Mouse (Mus musculus) MEL (cell line): ENCODE measurements around the gene Gm12184. TPM values are rescaled to one million over a fixed set of nuclear protein-coding genes. Genes with fewer than 3 reads are reported as not detected.

Experiments
- DNase-seq: peaks from one replicate; pipeline ENCODE4 v3.0.0; 2011; ENCODE audit warnings: low read depth, low spot score
- H3K27ac ChIP-seq: 2 replicates; pipeline ENCODE4 v1.5.1; 2012; ENCODE audit warnings: low read depth, mild to moderate bottlenecking, control low read depth, low read length, moderate library complexity; ENCODE audit not compliant: control insufficient read depth
- H3K27me3 ChIP-seq, 2 experiments: fragments of 150-350 bp in 1 of 2; sonication (generic) in 1 of 2; 2 replicates each; pipeline ENCODE4 v1.6.1; 2012; ENCODE audit warnings: low read length in 2 of 2, mild to moderate bottlenecking in 2 of 2, improper control_type of control experiment in 1 of 2, moderate library complexity in 1 of 2; ENCODE audit not compliant: insufficient read depth in 2 of 2, control insufficient read depth in 1 of 2
- H3K36me3 ChIP-seq, 2 experiments: 2 replicates each; pipeline ENCODE4 v1.6.1; 2012 to 2014; ENCODE audit warnings: low read length in 2 of 2, improper control_type of control experiment in 1 of 2, inconsistent platforms in 1 of 2, mild to moderate bottlenecking in 1 of 2; ENCODE audit not compliant: insufficient read depth in 2 of 2, control insufficient read depth in 1 of 2
- H3K4me1 ChIP-seq, 2 experiments: fragments of 150-350 bp in 1 of 2; sonication (generic) in 1 of 2; 2 replicates each; pipeline ENCODE4 v1.6.1; 2012; ENCODE audit warnings: low read length in 2 of 2, improper control_type of control experiment in 1 of 2, mild to moderate bottlenecking in 1 of 2; ENCODE audit not compliant: insufficient read depth in 2 of 2, control insufficient read depth in 1 of 2
- H3K4me3 ChIP-seq, 2 experiments: fragments of 150-350 bp in 1 of 2; sonication (generic) in 1 of 2; 2 replicates each; pipeline ENCODE4 v1.5.1; 2012; ENCODE audit warnings: low read depth in 2 of 2, low read length in 2 of 2, mild to moderate bottlenecking in 2 of 2, moderate library complexity in 2 of 2, control low read depth in 1 of 2, improper control_type of control experiment in 1 of 2; ENCODE audit not compliant: control insufficient read depth in 1 of 2, insufficient read depth in 1 of 2
- H3K79me2 ChIP-seq: 2 replicates; pipeline ENCODE4 v1.6.1; 2012; ENCODE audit warnings: mild to moderate bottlenecking, low read length, moderate library complexity; ENCODE audit not compliant: control insufficient read depth, poor library complexity, insufficient read depth
- H3K9ac ChIP-seq: 2 replicates; pipeline ENCODE4 v1.6.1; 2012; ENCODE audit warnings: low read depth, mild to moderate bottlenecking, control low read depth, low read length, moderate library complexity; ENCODE audit not compliant: control insufficient read depth, poor library complexity, severe bottlenecking
- H3K9me3 ChIP-seq: fragments of 150-350 bp; sonication (generic); replicated peaks from 2 replicates; pipeline ENCODE4 v1.6.1; 2012; ENCODE audit warnings: mild to moderate bottlenecking, low read length, improper control_type of control experiment, moderate library complexity; ENCODE audit not compliant: insufficient read depth
- BHLHE40 ChIP-seq: IDR thresholded peaks from 2 replicates; pipeline ENCODE4 v1.6.1; 2012; ENCODE audit warnings: low read depth, mild to moderate bottlenecking, inconsistent platforms, low read length, improper control_type of control experiment, borderline replicate concordance
- CTCF ChIP-seq, 3 experiments: IDR thresholded peaks in 2 of 3; conservative IDR thresholded peaks in 1 of 3; 2 replicates each; pipeline ENCODE4 v1.5.1; 2011 to 2012; ENCODE audit warnings: low read length in 3 of 3, low read depth in 2 of 3, mild to moderate bottlenecking in 2 of 3, improper control_type of control experiment in 1 of 3, inconsistent platforms in 1 of 3, mixed read lengths in 1 of 3, moderate library complexity in 1 of 3; ENCODE audit not compliant: control insufficient read depth in 1 of 3, insufficient read depth in 1 of 3, poor library complexity in 1 of 3, severe bottlenecking in 1 of 3
- GABPA ChIP-seq: IDR thresholded peaks from 2 replicates; pipeline ENCODE4 v1.6.1; 2012; ENCODE audit warnings: low read depth, mild to moderate bottlenecking, inconsistent platforms, low read length, improper control_type of control experiment, moderate library complexity
- JUND ChIP-seq: IDR thresholded peaks from 2 replicates; pipeline ENCODE4 v1.6.1; 2011; ENCODE audit warnings: low read depth, mild to moderate bottlenecking, improper control_type of control experiment, low read length
- MAX ChIP-seq: IDR thresholded peaks from 2 replicates; pipeline ENCODE4 v1.6.1; 2011; ENCODE audit warnings: low read length, improper control_type of control experiment
- MXI1 ChIP-seq: IDR thresholded peaks from 2 replicates; pipeline ENCODE4 v1.6.1; 2011; ENCODE audit warnings: mild to moderate bottlenecking, low read depth, low read length, improper control_type of control experiment
- MYB ChIP-seq: IDR thresholded peaks from 2 replicates; pipeline ENCODE4 v1.6.1; 2011; ENCODE audit warnings: mild to moderate bottlenecking, low read depth, low read length, improper control_type of control experiment
- MYC ChIP-seq: IDR thresholded peaks from 2 replicates; pipeline ENCODE4 v1.6.1; 2011; ENCODE audit warnings: low read depth, mild to moderate bottlenecking, low read length, improper control_type of control experiment, moderate library complexity
- NRF1 ChIP-seq: IDR thresholded peaks from 2 replicates; pipeline ENCODE4 v1.6.1; 2014; ENCODE audit warnings: low read depth, mild to moderate bottlenecking, inconsistent platforms, low read length, improper control_type of control experiment, moderate library complexity; ENCODE audit not compliant: poor library complexity, insufficient read depth, severe bottlenecking
- POLR2A ChIP-seq, 2 experiments: IDR thresholded peaks; 2 replicates each; pipeline ENCODE4 v1.6.1; 2011 to 2012; ENCODE audit warnings: low read length in 2 of 2, mild to moderate bottlenecking in 2 of 2, control low read depth in 1 of 2, improper control_type of control experiment in 1 of 2, low read depth in 1 of 2, moderate library complexity in 1 of 2; ENCODE audit not compliant: control insufficient read depth in 1 of 2, insufficient read depth in 1 of 2, poor library complexity in 1 of 2
- POLR2AphosphoS2 ChIP-seq: IDR thresholded peaks from 2 replicates; pipeline ENCODE4 v1.6.1; 2011; ENCODE audit warnings: low read length, improper control_type of control experiment
- RCOR1 ChIP-seq: IDR thresholded peaks from 2 replicates; pipeline ENCODE4 v1.6.1; 2012; ENCODE audit warnings: low read depth, mild to moderate bottlenecking, inconsistent platforms, low read length, improper control_type of control experiment
- SIN3A ChIP-seq: IDR thresholded peaks from 2 replicates; pipeline ENCODE4 v1.6.1; 2012; ENCODE audit warnings: low read length, improper control_type of control experiment, inconsistent platforms
- TBP ChIP-seq: IDR thresholded peaks from 2 replicates; pipeline ENCODE4 v1.8.0; 2011; ENCODE audit warnings: low read depth, low read length, improper control_type of control experiment
- TCF12 ChIP-seq: IDR thresholded peaks from 2 replicates; pipeline ENCODE4 v1.6.1; 2014; ENCODE audit warnings: low read depth, mild to moderate bottlenecking, inconsistent platforms, low read length, improper control_type of control experiment, moderate library complexity
- USF1 ChIP-seq: IDR thresholded peaks from 2 replicates; pipeline ENCODE4 v1.6.1; 2014; ENCODE audit warnings: low read depth, mild to moderate bottlenecking, inconsistent platforms, low read length, improper control_type of control experiment, moderate library complexity
- USF2 ChIP-seq, 2 experiments: IDR thresholded peaks; 2 replicates each; pipeline ENCODE4 v1.6.1; 2011 to 2012; ENCODE audit warnings: improper control_type of control experiment in 2 of 2, low read length in 2 of 2, borderline replicate concordance in 1 of 2, inconsistent platforms in 1 of 2, low read depth in 1 of 2, mild to moderate bottlenecking in 1 of 2; ENCODE audit not compliant: insufficient read depth in 1 of 2
- ZC3H11A ChIP-seq: IDR thresholded peaks from 2 replicates; pipeline ENCODE4 v1.6.1; 2012; ENCODE audit warnings: low read depth, mild to moderate bottlenecking, inconsistent platforms, low read length, improper control_type of control experiment
- ZMIZ1 ChIP-seq: IDR thresholded peaks from 2 replicates; pipeline ENCODE4 v1.6.1; 2012; ENCODE audit warnings: low read depth, mild to moderate bottlenecking, inconsistent platforms, low read length, improper control_type of control experiment, moderate library complexity
- polyA plus RNA-seq, 2 experiments: library from polyadenylated mRNA; stranded (reverse) in 1 of 2; unstranded in 1 of 2; fragments of >175 nt in 1 of 2; fragments of >200 nt in 1 of 2; gene quantifications; 2 replicates each; pipeline versions ENCODE4 v1.2.1 to v1.2.4; 2012; ENCODE audit warnings: low replicate concordance in 2 of 2, low read depth in 1 of 2; ENCODE audit not compliant: insufficient read length in 2 of 2, insufficient read depth in 1 of 2, missing spikeins in 1 of 2
- total RNA-seq: library from RNA; depleted of rRNA; stranded (reverse); fragments of 300-350 nt; gene quantifications from 2 replicates; pipeline ENCODE4 v1.2.3, GENCODE M21; 2012

Gene Gm12184
- total and polyA plus RNA-seq, 3 experiments = 10.9 to 15.3 TPM; not detected in 1

GRCm38 (mm10) chr11:48870781-48871180 lies 44.3 kb upstream of the Gm12184 start:
- DNase-seq = peak; percentile 82
- 0 out of 2 replicates have a peak, but pooled peaks have one; percentile 9 for TF ChIP-seq ZC3H11A
- peak; percentile 93 for TF ChIP-seq USF1
- 0 out of 2 replicates have a peak, but pooled peaks have one; percentile 3 for TF ChIP-seq POLR2AphosphoS2
- no peak; the same call in 1 of the 2 replicates for TF ChIP-seq MYC
- peak; percentile 46; the same call in 1 of the 2 replicates for TF ChIP-seq BHLHE40
- no peak for TF ChIP-seq CTCF (IDR thresholded peaks at IDR 0.05 in 2 of 3, conservative IDR thresholded peaks at IDR 0.05 in 1 of 3; ENCODE audit: control insufficient read depth in 1 of 3, insufficient read depth in 1 of 3, low read depth in 2 of 3, low read length in 3 of 3, poor library complexity in 1 of 3, severe bottlenecking in 1 of 3)
- peak; percentile 37; the same call in 1 of the 2 replicates for TF ChIP-seq TCF12
- 0 out of 2 replicates have a peak, but pooled peaks have one; percentile 29 for TF ChIP-seq RCOR1
- TF ChIP-seq POLR2A (IDR thresholded peaks at IDR 0.05; ENCODE audit: control insufficient read depth in 1 of 2, insufficient read depth in 1 of 2, low read depth in 1 of 2, low read length in 2 of 2, poor library complexity in 1 of 2) = peak in 1 of 2 experiments; percentile 49; a peak in 2 of 4 replicates
- 0 out of 2 replicates have a peak, but pooled peaks have one; percentile 8 for TF ChIP-seq MYB
- TF ChIP-seq TBP = peak; percentile 67; the same call in 1 of the 2 replicates
- TF ChIP-seq MAX = peak; percentile 56
- no peak for TF ChIP-seq ZMIZ1
- 0 out of 2 replicates have a peak, but pooled peaks have one; percentile 51 for TF ChIP-seq JUND
- no peak for TF ChIP-seq GABPA
- peak in 1 of 2 experiments; percentile 78; a peak in 2 of 4 replicates for TF ChIP-seq USF2 (IDR thresholded peaks at IDR 0.05; ENCODE audit: borderline replicate concordance in 1 of 2, insufficient read depth in 1 of 2, low read depth in 1 of 2, low read length in 2 of 2)
- no peak for TF ChIP-seq NRF1
- TF ChIP-seq SIN3A = 0 out of 2 replicates have a peak, but pooled peaks have one; percentile 10
- TF ChIP-seq MXI1 = peak; percentile 37; the same call in 1 of the 2 replicates
- peaks cover 12 to 35% of the 10 kb centered on the region in 2 experiments for H3K4me1 ChIP-seq
- H3K27ac ChIP-seq = peak overlapping the region; percentile 95
- H3K4me3 ChIP-seq = peak overlapping the region; percentile 65 to 86
- H3K9ac ChIP-seq = peak overlapping the region; percentile 89
- H3K27me3 ChIP-seq = no peaks in the 10 kb centered on the region
- no peaks in the 10 kb centered on the region for H3K9me3 ChIP-seq
- peaks cover 16% of the 10 kb centered on the region; the same call in 1 of the 2 replicates for H3K79me2 ChIP-seq
- peaks cover 0 to 23% of the 10 kb centered on the region in 2 experiments; a peak in 2 of 4 replicates for H3K36me3 ChIP-seq
